Mouse (Mus musculus) thymus, postnatal 14 days (tissue): Measurements from ENCODE around the gene Rreb1.

Experiments
- DNase-seq: peaks from one replicate; pipeline ENCODE4 v3.0.0; 2021

The Rreb1 gene

DNA sequence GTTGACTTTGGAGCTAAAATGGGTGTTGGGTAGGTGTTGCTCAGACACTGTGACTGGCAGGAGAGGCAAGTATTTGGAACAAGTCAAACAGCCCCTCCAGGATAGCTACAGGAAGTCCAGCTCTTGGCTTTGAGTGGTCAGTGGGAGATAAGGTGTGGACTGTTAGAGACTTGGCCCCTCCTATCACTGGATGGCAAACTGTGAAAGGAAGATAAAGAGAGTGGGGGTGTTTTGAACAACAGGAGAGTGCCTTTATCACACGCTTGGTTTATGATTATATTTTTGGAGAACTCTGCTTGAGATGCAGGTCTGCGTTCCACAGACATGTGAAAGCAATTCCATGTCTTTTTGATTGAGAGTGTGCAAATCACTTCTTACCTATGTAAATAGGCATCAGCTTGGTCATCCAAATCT, 100.7 kb downstream of the Rreb1 start:
- DNase-seq, result no peak

DNA sequence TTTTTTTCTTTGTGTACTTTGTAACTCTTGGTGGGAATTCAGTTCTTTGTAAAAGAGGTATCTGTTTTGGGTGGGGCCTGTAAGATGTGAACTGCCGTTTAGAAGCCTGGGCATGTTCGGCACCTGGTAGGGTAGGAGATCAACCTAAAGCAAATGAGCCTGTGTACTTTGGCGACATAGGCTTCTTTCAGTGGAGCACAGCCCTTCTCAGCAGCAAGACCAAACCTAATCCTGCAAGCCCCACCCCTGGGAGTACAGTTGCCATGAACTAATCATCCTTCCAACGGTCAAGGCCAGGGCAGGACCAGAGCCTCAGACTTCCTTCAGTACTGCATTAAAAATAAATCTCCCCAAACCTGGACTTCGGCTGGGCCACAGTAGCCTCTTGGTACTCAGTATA, 101.4 kb downstream of the Rreb1 start:
- peak; percentile 53 for DNase-seq

DNA sequence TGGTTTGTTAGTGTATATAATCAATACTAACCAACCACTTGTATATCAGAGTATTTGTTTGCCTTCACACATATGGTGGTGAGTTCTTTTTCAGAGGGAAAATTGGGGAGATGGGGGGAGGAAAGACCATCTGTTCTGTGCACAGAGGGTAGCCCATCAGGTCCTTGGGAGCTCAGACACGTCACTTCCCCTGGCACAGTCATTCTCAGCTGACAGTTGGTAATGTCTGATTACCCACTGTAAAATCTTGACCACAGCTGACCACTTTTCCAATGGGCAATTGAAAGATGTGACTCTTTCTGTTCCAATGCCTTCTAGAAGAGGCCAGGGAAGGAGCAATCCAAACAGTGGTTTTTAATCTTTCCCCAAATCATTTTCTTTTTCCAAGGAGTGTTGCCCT, 101.8 kb downstream of the Rreb1 start:
- peak; percentile 21 for DNase-seq

- DNase-seq, result peak; percentile 79
Observed at GRCm38 (mm10) chr13:37880581-37881130, 102.5 kb downstream of the Rreb1 start.

DNA sequence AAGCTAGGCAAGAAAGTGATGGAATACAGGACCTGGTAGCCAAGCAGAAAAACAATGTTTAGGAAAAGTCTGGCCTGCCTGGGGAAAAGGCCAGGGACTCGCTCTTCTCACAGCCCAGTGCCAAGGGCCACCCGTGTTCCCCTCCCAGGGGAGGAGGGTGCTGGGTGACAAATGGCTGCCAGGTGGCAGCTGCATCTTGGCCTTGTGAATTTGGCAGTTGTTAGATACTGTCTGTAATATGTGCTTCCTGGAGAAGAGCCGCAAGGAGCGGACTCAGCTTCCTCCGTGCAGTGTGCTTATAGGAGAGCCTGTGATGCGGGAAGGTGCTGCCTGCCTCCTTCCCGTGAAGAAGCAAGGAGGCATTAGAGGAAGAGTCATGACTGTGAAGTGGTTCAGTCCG, 104.3 kb downstream of the Rreb1 start:
- peak; percentile 75 for DNase-seq

GRCm38 (mm10) chr13:37883008-37883407, 104.8 kb downstream of the Rreb1 start:
- peak; percentile 21 for DNase-seq

GRCm38 (mm10) chr13:37885392-37885791, 107.2 kb downstream of the Rreb1 start:
- DNase-seq, result no peak

DNA sequence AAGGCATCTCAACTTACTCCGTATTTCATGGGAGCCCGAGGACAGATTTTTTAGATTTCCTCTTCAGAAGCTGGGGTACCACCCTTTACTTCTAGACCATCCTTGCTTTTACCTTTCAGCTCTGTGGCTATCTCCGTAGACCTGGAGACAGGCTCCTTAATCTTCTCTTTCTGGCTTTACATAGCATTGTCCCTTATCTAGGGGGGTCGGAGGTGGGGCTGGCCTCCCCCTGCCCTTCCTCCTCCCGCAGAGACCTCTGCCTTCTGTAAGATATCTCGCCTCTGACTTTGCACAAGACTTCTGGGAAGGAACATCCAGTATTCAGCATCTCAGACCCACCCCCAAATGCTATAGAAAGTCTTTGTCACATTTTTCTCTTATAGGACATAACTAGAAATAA, 107.8 kb downstream of the Rreb1 start:
- DNase-seq, result no peak

DNA sequence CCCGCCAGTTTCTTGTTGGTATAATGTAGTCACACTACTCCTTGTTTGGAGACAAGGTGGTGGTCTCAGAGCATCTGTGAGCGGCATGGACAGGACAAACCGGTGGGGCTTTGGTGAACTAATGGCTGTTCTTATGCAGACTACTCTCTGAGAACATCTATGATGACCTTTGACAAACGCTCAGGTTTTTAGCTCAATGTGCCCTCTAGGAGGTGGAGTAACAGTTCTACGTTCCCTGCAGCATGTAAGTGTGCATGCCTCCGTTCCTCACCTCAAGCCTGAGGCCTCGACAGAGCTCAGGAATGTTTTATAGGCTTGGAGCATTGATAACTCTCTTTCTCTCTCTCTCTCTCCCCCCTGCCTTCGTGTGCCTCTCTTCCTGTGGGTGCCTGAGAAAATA, 116.6 kb downstream of the Rreb1 start:
- no peak for DNase-seq

DNA sequence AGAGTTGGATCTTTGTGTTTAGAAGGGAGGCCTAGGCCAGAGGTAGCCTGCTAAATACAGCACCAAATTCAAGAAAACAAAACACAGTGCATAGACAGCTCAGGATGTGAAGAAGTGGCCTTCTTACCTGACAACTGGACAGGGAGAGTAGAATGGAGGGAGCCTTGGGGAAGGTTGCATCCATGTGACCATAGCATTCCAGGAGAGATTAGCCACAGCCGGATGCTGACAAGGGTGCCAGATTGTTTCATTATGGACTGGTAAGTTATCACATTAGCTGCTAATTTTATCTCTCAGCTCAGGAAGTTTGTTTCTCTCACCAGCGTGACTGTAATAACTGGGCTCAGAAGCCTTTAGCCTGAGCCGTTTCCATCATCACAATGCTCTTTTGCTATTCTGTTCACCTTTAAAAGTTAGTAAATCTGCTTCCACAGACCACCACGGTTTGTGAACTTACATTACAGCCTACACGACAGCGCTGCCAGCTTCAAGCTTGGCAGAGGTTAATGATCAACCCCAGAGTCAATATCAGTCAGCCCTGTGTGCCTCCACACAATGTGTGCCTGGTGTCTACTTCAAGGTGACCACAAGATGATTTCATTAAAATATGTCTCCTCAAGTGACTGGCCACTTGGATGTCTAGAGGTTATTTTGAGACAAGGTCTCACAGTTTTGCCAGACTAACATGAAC, 117.5 kb downstream of the Rreb1 start:
- no peak for DNase-seq

- DNase-seq, result no peak
Observed at GRCm38 (mm10) chr13:37896423-37896822, 118.2 kb downstream of the Rreb1 start.

GRCm38 (mm10) chr13:37898772-37899171, 120.6 kb downstream of the Rreb1 start:
- no peak for DNase-seq

DNA sequence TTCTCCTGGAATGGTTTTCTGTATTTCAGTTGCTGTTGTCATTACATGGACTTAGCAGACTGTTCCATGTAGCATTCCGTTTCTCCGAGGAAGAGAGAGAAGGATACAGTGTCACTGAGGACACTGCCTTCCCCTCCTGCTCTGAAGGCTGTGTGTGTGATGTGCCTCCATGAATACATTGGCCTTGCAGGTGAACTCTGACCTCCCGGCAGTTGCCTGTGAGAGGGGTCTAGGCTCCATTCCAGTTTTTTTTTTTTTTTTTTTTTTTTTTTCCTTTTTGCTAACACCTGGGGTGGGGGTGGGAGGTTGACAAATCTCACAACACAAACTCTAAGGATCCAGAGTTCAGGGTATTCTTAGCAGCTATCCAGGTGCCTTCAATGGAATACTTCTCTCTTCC, 124.8 kb downstream of the Rreb1 start:
- no peak for DNase-seq

DNA sequence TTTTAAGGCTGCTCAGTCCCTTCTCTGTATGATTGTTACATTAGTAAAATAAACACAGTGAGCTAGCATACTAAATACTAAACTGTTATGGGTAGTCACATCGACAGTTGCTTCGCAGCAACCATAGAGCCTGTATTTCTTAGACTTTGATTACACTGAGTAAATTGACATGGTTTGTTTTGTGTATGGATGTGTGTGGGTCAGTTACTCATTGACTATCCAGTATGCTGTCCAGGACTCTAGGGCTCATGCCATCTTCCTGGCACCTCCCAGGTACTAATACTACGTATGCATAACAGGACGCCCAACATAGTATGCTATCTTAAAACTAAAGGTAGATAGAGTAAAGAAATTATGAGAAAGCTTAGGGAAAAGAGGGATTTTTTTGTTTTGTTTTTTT, 125.3 kb downstream of the Rreb1 start:
- DNase-seq, result no peak

DNA sequence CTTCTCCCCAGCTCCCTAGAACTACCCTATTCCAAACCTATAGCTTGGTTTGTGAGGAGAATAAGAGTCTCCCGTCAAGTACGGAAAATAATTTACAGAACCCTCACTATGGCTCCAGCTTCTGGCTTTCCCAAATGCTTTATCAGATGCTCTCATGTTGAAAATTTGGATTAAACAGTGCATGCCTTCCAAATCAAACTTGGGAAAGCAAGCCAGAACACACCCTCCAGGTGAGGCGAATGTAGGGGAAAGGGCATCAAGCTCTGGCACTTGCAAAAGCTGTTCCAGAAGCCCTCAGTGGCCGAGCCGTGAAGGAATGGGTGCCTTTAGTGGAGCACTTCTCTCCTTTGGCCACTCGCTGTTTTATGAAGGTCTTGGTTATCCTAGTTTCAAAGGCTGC, 126.2 kb downstream of the Rreb1 start:
- no peak for DNase-seq

DNA sequence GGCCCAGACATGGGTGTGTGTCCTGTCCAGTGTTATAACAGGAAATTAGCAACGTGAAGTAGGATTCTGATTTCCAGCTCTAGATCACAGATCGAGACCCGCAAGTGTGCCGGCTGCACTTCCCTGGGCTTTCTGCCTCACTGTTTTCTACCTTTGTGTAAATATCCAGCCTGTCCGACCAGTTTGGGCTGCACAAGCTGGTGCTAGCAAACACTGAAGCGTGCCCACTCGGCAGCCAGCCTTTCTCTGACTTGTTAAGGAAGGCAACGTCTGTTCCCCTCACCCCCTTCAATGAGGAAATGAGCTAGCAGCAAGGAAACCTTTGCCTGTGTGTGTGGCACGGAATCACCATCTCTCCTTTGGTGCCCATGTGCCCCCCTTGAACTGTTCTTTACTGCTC, 129.9 kb downstream of the Rreb1 start:
- peak; percentile 57 for DNase-seq

- peak; percentile 58 for DNase-seq
Observed at GRCm38 (mm10) chr13:37908493-37908892, 130.3 kb downstream of the Rreb1 start.

- no peak for DNase-seq
Observed at GRCm38 (mm10) chr13:37909225-37909624, 131.0 kb downstream of the Rreb1 start.

DNA sequence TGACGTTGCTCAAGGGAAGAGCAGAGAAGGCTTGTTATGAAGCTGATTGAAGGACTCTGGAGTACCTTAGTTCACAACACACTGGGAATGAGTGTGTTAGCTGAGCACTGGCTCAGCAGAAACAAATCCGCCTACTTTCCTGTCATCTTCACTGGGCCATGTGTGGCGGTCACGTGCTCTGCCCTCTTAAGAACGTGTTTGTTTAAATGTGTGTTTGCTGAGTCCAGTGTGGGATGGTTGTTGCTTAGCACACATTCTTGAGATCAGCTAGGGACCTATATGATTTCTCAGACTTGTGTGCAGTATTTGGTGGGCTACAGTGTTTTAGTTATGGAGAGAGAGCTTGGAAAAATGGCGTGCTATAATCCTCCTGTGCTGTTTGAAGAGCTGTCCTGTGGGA, 133.8 kb downstream of the Rreb1 start:
- no peak for DNase-seq

DNA sequence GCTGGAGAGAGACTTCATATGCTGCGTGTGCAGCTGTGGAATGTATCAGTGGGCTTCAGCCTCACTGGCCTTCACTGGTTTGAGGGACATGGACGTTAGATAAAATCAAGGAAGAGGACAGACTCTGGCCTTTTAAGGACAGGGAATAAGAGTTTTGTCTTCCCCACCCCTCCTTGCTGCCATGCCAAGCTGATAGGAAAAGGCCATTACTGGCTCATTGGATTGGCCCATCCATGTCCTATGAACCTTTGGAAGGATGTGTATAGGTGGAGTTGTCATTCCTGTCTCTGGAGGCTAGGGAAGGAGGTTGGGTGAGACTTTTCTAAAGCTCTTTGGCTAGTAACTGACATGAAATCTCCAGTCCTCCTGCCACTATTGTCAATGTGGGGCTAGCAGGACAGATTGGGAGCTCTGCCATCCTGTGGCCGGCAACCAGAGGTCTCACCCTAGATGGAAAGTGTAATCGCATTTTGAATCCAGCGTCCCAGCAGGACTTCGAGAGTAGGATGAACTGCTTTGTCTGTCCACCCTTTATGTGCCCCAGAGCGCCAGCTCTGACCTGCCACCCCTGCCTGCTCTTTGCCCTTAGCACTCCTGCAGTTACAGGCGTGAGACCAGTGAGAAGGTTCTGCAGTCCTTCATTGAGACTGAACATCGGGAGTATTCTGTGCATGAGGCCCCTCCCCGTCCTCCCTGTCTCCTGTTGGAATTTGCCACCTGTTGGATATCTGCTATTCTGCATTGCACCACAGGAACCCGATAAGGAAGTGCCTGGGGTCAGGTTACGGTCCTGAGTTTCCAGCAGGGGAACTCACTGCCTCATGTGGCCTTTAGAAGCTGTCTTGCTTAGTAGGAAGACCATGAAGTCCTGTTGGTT, 134.6 kb downstream of the Rreb1 start:
- DNase-seq, result no peak

DNA sequence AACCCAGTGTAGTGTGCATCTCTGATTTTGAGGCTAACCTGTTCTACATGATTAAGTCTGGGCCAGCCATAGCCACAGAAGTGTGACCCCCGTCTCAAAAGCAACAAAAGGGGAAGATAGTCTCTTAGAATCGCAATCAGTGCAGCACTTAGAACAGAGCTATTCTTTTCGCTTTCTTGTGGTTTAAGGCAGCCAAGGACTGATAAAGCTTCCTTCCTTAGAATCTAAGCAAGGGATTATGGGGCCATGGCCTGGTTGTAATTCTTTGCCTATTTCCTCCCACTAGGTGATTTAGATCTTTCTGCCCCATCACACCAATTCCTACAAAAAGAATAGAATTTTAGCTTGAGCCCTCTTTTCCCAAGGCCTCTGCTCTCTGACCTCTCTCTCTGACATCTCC, 135.8 kb downstream of the Rreb1 start:
- DNase-seq, result no peak

DNA sequence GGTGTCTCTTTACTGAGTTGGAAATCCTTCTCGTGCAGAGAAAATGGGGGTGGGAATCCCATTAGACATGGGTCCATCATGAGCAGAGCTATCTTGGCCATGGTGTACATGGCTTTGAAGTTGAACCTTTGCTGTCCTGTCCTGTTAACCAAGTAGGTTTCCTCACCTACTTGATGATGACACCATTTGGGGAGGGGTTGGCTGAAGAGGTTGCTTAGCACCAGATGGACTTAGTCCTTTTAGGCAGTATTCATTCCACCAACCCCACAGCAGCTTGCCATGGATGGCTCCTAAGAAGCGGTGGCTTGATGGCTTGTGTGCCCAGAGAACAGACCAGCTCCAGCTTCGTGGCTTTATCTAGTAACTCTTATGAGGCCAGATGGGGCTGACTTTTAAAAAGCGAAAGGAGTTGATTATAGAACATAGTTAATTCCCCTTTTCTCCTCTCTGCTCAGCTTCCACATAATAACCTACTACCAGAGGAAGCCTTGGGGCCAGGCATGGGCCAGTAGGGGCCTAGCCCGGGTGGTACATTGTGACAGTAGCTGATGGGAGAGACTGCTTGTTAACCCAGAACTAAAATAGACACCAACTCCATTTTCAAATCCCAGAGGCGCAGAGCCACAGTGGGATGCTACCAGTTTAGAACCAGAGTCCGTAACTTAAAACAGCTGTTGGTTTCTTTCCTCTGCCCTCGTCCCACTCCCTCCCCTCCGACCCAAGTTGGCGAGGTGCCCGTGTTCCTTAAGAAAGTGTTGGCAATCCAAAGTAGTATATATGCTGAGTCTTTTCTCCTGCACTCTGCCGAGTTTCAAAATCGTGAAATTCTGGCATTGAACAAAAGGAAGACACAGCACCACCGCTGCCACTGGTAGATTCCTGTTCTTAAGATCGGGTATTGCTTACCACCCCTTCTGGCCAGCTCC, 140.4 kb downstream of the Rreb1 start:
- no peak for DNase-seq

GRCm38 (mm10) chr13:37919711-37920277, 141.6 kb downstream of the Rreb1 start:
- DNase-seq, result no peak
